Mouse (Mus musculus): ENCODE measurements around the gene Grik5.

DNA sequence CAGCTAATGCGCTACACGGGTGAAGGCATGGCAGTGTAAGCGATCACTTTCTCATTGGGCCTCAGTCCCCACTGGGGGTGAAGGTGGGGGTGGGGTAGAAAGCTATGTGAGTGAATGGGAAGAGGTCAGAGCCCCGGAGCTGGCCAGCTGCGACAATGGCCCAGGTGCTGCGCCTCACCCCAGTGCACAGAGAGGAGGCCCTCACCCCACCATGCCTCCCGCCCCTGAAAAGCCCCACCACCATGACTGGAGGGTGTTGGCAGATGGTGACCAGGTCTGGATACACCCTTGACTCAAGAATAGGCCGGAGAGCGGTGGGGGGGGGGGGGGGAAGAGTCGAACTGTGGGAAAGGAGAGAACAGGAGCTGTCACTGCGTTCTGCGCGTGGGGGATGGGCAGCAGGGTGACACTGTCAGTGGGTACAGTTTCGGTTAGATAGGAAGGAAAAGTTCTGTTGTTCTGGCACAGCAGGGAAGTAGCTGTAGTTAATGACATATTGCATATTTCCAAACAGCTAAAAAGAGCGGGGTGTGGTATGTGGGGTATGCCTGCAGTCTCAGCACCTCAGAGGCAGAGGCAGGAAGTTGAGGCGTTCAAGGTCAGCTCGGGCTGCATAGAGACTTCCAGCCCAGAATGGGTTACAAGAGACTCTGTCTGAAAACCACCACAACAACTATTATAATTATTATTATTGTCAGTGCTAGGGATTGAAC is 34.8 kb upstream of the Grik5 start:
- TF ChIP-seq CTCF (IDR thresholded peaks at IDR 0.05; ENCODE audit: low read depth, low read length) (no peak), POLR2A (IDR thresholded peaks at IDR 0.05; ENCODE audit: borderline replicate concordance, low read depth, low read length) (no peak)

All from bone marrow macrophage, adult 2 months (primary cell).